Mouse (Mus musculus): ENCODE results near the gene Myo1a. TPM values are rescaled to one million over a fixed set of nuclear protein-coding genes. Genes with fewer than 3 reads are reported as not detected.

Myo1a gene
- total RNA-seq, 4 experiments from 2014 or later: 0.59 to 1.2 (median 0.94) TPM

DNA sequence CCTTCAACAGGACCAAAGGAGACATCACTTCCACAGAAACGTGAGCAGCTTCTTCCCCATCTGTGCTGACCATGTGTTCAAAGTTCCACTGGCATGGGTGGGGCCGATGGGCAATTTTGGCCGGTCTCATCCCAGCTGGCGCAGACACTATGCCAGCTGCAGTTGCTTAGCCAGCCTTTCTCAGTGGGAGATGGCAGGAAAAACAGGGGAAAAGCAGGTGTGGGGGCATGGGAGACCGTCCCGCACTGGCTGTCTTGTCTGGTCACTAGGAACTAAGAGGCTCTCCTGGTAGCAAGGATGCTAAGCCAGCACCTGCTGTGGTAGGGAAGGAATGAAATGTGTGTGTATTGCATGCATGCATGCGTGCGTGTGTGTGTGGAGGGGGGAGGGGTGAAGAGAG lies 23.5 kb downstream of the Myo1a start:
- no peak for DNase-seq (ENCODE audit: low spot score in 2 of 2)

DNA sequence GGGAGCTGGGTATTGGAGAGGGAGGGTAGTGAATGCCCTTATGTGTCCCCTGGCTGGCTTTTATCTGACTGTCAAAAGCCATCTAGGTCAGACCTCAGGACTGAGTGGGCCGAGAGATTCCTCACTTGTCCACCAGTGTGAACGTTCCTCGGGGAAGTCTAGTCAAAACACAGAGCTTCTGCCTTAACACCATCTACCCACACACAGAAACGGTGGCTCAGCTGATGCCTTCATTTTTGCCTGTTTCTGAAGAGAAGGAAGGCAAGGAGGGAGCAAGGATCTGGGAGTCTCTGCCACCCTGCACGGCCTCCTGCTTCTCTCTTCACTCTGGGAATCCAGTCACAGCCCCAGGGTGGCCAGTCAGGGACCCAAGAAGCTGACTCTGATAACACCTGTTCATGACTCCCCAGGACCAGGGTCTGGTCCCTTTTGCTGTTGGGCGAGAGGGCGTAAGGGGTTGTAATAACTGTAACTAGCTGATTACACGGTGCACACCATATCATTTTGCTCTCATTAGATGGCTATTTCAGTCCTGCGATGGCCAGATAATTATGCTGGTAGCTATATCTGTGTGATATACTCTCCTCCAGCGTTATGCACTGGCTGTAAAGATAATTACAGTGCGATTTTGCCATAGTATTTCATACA lies 25.4 kb downstream of the Myo1a start:
- no peak for DNase-seq (ENCODE audit: low spot score in 2 of 2)

DNA sequence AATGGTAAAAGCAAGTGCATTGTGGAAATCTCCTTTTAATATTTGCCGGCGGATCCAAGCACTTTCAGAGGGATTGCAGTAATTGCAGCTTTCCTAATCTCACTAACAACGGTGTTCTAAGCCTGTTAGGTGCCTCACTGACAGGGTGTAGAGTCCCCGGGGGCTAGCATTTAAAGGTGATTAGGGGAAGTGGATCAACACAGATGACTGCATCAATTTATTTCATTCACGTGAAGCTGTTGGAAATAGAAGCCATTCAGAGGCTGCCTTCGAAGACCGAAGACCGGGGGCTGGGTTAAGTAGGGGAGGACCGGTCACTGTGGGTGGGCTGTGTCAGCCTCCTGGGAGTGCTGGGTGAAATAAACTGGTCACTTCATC lies 26.0 kb downstream of the Myo1a start:
- DNase-seq (ENCODE audit: low spot score in 2 of 2): no peak

DNA sequence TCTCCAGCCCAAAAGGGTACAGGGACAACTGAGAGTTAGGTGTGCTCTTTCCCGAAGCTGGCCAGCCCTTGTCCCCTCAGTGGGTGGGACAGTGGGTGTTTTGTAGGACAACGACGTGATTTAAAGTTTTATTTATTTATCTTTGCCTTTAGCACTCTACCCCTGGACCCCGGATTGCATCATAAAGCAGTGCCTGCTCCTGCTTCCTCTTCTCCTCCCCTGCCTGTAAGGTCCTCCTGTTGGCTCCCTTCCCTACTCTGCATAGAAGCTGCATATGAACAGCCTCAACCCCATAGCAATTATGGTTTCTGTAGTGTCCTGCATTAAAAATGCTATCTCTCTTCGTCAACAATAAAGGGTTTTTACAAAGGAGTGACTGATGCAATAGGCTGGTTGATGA lies 26.4 kb downstream of the Myo1a start:
- no peak for DNase-seq (ENCODE audit: low spot score in 2 of 2)

DNA sequence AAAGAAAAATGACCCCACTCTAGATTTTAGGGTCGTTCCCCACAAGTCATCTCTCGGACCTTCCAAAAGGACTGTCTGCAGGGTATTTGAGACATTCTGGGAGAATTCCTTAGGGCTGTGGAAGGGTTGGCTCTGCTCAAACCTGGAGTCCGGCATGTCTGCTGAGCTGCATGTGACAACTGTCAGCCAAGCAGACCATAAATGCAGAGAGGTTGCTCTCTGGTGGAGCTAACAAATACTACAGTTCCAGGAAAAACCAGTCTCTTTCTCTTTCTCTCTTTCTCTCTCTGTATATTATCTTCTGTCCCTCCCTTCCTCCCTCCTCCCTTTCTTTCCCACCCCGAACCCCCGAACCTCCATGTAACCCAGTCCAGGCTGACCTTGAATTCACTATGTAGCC lies 29.5 kb downstream of the Myo1a start:
- no peak for DNase-seq (ENCODE audit: low spot score in 2 of 2)

DNA sequence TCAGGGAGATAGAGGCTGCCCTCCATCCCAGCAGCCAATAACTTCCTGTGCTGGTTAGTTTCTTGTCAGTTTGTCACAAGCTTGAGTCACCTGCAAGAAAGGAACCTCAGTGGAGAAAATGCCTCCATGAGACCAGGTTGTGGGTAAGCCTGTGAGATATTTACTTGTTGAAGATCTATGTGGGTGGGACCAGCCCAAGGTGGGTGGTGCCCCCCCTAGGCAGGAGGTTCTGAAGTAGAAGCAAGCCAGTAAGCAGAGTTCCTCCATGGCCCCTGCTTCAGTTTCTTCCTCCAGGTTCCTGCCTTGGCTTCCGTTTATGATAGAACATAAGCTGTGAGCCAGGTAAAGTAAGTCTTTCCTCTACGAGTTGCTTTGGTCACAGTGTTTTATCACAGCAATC lies 31.3 kb downstream of the Myo1a start:
- no peak for DNase-seq (ENCODE audit: low spot score in 2 of 2)

DNA sequence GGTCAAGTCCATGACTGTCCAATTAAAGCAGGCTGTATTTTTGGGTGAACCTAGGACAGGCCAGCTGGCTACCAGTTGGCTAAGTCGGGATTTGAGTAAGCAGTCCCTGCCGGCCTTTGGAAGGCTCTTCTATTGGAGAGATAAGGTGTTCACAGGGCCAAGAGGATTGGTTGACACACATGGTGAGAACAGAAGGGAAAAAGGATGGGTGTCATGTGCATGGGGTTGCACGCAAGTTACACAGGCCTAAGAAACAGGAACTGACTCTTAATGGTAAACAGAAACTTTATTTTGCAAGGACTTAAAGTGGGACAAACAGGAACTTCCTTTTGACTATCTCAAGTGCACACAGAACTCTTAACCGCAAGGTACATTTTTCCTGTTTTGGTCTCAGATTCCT lies 31.9 kb downstream of the Myo1a start:
- no peak for DNase-seq (ENCODE audit: low spot score in 2 of 2)

DNA sequence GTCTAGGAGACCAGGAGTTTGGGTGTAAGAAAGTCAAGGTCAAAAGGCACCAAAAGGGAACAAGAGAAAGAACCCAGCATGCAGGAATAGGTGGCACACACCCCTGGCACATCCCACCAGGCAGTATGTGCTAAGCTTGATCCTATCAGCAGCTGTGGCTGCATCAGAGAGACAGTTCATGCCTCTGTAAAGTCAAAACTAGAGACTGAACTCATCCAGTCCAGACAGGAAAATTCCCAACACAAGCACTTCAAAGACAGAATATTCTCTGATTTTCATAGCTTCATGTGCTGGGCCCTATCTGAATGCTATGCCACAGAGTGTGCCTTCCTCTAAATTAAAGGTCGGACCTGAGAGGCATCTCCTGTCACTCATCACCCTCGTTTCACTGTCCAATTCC lies 32.6 kb downstream of the Myo1a start:
- no peak for DNase-seq (ENCODE audit: low spot score in 2 of 2)

DNA sequence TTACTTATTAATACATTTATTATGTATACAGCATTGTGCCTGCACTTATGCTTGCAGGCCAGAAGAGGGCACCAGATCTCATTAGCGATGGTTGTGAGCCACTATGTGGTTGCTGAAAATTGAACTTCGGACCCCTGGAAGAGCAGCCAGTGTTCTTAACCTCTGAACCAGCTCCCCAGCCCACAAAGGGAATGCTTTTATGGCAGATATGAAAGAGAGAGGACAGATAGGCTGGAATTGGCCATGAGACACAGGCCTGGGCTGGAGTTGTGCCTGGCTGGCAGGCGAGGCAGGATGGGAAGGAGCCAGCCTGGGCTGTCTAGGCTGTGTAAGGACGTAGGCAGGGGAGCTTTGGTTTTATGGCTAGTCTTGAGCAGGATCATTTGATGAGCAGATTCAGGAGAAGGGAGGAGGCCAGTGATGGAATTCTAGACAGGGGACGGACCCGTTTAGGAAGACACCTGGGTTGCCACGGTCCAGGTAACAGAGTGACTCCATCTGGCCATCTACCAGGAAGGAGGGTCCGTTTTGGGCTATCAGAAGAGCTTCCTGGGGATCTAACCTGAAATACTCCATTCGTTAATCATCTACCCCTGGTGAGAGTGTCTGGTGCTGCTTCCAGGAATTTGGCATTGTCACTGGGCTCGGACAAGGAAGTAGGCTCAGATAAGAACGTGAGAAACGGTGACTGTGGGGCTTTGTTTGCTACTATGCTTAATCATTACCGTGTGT lies 33.3 kb downstream of the Myo1a start:
- no peak for DNase-seq (ENCODE audit: low spot score in 2 of 2)

DNA sequence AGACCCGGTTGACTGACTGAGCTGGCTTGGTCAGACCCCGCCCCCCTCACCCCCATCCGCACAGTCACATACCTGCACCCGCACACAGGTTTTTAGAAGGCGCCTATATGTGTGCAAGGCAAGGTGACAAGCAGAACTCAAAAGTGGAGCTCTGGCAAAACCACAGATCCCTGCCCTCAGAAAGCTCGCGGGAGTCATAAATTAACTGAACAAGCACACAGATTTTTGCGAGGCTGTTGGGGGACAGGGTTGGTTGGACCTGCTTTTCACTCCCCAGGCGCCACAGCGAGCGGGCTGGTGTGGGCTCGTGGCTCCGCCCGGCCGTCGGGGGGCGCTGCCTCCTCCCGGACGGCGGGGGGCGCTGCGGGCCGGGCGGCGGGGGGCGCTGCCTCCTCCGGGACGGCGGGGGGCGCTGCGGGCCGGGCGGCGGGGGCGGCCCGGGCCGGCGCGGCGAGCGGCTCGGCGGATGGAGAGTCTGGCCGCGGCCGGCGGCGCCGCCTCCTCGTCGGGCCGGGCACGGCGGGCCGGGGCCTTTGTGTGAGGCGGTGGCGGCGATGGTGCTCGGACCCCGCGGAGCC lies 34.2 kb downstream of the Myo1a start, which contains the start of gene Zbtb39:
Zbtb39 (plus strand) TSS at position 456 of the 578 bp plus-strand sequence.
- peak; percentile 37 to 47 for DNase-seq (ENCODE audit: low spot score in 2 of 2)

DNA sequence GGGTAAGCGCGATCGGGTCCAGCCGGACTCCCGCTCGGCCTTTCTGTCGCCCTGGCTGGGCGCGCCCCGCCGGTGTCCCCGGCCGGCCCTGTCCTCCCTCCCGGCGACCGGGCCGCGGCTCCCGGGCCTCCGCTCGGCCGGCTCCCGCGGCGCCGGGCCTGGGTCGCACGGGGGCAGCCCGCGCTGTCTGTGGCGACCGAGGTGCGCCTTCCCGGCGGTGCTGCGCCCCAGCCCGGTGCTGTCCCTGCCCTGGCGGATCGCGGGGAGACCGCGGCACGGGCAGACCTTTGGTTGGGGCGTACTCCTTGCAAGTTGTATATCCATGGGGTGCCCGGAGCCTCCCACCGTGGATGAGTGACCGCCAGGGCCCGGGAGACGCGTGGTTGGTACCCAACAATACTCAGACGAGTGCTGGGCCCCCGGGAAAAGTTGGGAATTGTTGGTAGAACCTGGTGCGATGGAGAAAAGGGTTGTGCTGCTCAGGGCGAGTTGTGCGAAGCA lies 34.7 kb downstream of the Myo1a start:
- no peak for DNase-seq (ENCODE audit: low spot score in 2 of 2)

DNA sequence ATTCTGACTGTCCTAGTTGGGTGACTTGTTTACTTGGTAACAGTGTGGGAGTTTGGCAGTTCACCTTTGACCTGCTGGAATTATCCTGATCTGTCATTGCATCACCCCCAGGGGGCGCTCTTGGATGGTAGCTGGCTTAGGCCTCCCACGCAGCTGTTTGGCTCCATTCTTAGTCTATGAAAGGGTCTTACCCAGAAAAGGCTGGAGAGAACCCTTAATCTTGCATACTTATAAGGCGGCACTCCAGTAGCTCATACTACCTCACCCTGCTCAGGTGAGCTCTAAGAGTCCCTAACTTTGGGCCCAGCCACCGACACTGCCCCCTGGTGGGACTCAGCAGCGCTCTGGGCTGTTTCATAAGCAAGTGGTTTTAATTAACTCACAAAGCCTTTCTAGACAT lies 39.7 kb downstream of the Myo1a start:
- no peak for DNase-seq (ENCODE audit: low spot score in 2 of 2)

DNA sequence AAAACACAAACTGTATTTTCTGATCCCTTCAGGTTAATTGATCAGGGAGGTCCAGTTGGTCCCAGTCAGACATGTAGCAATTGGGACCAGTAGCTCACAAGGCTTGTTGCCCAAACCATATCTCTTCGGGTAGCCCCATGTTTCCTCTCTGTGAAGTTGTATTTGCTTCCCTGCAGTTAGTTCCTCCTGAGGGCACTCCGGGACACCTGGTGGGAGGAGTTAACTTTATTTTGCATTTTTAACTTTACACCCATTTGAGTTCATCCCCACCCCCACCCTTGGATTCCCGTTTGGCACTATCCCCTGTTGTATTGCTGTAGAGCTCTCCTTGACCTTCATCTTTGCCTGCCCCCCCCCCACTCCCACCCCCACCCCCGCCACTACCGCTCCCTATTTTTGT lies 40.9 kb downstream of the Myo1a start:
- no peak for DNase-seq (ENCODE audit: low spot score in 2 of 2)

DNA sequence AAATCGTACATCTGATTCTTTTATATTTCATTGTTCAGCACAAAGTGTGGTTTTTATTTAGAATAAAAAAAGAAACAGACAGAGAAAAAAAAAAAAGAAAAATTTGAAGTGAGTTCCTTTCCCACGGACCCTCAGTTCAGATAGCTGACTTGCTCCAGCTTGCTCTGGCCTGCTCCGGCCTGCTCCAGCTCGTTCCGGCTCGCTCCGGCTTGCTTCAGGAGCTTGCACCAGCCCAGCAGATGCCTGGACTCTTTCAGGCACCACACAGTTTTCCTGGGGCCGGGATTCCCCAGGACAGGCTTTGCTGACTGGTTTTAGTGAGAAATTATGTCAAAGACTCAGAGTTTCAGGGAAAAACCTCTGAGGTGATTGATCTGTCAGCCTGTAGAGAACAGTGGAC lies 42.3 kb downstream of the Myo1a start:
- DNase-seq (ENCODE audit: low spot score in 2 of 2): no peak

DNA sequence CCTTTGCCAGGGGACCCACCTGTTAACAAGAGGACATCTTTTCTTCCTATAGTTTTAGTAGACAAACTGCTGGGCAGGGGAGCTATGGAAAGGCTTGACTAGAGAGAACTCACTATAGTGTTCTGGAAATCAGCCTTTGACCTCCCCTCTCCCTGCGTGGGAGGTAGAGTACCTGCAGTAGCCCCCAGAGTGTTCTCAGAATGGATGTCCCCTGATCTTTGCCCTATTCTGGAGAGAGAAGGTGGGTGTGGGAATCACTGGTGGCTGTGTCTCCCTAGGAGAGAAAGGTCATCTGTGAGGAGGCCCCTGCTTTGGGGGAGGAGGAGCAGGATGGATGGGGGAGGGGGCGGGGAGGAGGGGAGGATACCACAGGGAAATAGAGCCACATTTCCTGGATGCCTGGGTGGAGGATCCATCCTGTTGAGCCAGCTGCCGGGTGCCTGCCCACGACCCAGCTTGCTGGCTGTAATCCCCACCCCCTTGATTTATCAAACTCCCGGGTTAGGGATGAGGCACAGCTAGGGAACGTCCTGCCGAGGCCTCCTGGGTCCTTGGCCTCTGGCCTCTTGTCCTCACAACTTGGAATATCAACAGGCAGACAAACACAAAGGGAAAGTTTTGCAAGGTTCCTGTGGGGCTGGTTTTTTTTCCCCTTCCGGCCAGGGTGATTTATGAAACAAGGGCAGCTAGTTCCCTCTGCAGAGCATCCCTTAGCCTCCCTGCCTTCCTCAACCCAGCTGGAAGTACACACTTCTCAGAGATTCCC lies 44.1 kb downstream of the Myo1a start:
- no peak for DNase-seq (ENCODE audit: low spot score in 2 of 2)

DNA sequence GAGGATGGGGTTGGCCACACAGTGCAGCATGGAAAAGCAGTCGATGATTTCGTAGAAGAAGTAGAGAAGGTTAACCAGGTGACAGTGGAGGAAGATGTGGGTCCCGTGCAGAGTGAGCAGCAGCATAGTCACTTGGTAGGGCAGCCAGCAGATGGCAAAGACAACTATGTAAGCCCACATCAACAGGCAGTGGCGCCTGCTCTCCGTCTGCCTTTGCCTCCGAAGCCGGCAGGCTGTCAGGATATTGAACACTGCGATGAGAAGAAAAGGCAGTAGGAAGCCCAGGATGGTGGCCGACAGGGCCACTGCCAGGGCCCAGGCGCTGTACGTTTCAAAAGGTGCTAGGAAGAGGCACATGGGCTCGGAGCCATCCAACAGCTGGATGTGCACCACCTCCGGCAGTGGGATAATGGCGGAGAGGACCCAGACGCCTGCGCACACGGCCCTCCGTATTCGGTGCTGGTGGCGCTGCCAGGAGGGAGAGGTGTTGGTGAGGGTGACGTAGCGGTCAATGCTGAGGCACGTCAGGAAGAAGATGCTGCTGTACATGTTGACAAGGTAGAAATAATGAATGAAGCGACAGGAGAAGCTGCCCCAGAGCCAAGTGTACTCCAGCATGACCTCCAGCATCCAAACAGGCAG lies 45.3 kb downstream of the Myo1a start:
- DNase-seq (ENCODE audit: low spot score in 2 of 2): no peak

DNA sequence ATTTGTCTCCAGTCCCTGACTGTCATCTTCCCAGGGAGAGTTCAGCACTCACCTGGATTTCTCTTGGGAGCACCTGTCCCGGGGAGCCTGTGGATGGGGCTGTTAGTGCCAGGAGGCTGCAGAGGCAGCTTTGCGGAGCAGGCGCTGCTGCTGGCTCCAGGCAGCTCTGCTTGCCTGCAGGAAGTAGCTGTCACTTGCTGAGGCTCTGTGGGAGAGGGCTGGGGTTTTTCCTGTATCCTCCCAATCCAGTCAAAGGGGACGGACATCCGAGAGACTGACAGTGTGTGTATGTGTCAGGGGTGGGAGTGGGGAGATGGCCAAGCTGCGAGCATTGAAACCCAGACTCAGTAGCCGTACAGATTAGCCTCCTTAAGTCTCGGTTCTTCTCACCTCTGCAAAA lies 46.6 kb downstream of the Myo1a start, which contains the start of gene Gpr182:
Gpr182 (minus strand) TSS at position 185 of the 400 bp plus-strand sequence.
- DNase-seq (ENCODE audit: low spot score in 2 of 2): no peak

DNA sequence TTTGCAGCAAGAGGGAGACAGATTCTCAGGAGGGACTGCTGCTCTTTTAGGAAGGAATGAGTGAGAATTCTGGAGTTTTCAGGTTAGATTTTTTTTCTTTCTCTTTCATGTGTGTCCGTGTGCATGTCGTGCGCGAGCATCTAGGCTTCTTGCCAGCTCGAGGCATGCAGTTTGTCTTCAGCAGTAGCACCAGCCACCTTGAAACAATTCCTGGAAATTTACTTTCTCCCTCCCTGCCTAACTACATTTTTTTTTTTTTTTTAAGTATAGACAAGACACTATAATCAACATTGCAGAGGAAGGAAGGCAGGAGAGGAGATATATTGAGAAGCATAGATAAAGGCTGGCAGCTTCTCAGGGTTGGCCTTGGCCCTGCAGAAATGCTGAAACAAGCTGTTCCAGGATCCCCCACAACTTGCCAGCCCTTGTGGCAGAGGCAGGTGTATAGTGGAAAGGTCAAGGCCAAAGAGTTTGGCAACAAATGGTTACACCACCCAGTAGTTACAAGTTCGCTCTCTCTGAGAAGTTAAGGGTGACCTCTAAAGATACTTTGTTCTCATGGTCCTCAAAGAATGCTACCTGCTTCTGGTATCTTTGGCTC lies 49.7 kb downstream of the Myo1a start:
- DNase-seq (ENCODE audit: low spot score in 2 of 2): no peak

DNA sequence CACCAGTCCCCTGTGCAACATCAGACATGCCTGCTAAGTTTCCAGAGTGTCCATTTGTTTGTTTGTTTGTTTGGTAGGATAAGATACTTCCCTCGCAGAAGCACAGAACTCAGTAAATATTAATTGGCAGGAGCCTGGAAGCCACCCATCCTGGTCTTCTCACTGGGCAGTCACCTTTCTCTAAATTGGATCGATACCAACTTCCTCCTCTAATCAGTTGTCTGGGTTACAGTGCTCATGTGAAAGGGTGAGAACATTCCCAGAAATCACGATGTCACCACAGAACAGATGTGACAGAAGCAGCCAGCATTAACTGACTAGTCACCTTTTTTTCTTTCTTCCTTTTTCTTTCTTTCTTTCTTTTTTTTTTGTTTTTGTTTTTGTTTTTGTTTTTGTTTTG lies 50.3 kb downstream of the Myo1a start:
- DNase-seq (ENCODE audit: low spot score in 2 of 2): no peak

DNA sequence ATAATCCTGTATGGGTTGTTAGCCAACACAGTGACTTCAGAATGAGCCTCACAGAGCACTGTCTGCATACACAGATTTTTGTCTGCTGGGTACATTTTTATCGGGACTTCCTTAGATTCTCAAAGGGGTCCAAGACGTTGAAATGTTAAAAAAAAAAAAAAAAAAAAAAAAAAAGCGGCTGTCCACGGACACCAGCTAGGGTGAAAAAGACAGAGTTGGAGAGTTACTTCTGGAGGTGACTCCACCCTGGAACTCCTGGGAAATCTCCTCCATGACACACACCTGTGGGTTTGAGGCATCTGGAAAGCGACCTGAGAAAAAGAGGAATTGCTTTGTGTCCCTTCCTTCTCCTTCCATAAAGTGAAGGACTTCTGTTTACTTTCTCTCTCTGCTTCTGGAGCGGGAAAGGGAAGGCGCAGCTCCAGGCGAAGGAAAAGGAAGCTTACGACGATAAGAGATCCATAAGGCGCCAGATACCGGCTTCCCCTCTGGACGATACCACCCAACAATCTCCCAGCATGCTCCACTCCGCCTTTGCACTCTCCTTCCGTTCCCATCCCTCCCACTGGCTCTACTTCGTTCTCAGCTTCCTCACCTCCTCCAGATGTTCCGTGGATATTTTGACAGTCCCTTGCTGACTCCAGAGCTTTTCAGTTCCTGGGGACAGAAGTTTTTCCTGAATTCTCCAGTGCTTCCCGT lies 50.9 kb downstream of the Myo1a start:
- DNase-seq (ENCODE audit: low spot score in 2 of 2): no peak

All from left cerebral cortex, adult 8-10 months (tissue).